8 mouse cellular contexts compared by ENCODE assay signal in genomic region chr19:5424092-5424781, GRCm38 (mm10). TPM values are rescaled to one million over a fixed set of nuclear protein-coding genes. Genes with fewer than 3 reads are reported as not detected.
A peak's percentile ranks its signal among the peaks of the same experiment; 100 is the strongest.
DNase-seq lines count a peak whose midpoint lies in the region; ATAC-seq and TF ChIP-seq lines count a peak whose summit lies in the region.

No protein-coding gene starts in this region.

- H3K4me1 ChIP-seq in embryonic facial prominence, embryonic 13.5 days: peaks cover 37% of the 10 kb centered on the region
- H3K4me1 ChIP-seq in heart, embryonic 10.5 days: peaks cover 30% of the 10 kb centered on the region
- peaks cover 16% of the 10 kb centered on the region; the same call in 1 of the 2 replicates for H3K4me1 ChIP-seq in lung, embryonic 14.5 days (ENCODE audit: insufficient read depth)
- H3K4me1 ChIP-seq in olfactory bulb, adult 2 months (ENCODE audit: control insufficient read depth, insufficient read depth, low read length): peaks cover 36% of the 10 kb centered on the region

- DNase-seq in adrenal gland, adult 18-20 months (ENCODE audit: low spot score in 2 of 2): peak; percentile 74 to 80
- DNase-seq in heart, embryonic 10.5 days (ENCODE audit: low spot score): peak; percentile 92
- DNase-seq in kidney, adult 9 months: peak; percentile 74
- DNase-seq in lung, embryonic 14.5 days: peak; percentile 75
- peak; percentile 77 for DNase-seq in thymus, postnatal 0 days (ENCODE audit: low spot score)

- peak overlapping the region; percentile 79 for H3K4me2 ChIP-seq in embryonic facial prominence, embryonic 13.5 days
- H3K4me2 ChIP-seq in lung, embryonic 14.5 days: peak overlapping the region; percentile 77

- peak; percentile 60 for ATAC-seq in embryonic facial prominence, embryonic 13.5 days (ENCODE audit: insufficient number of reproducible peaks, insufficient read depth, low FRiP score, low TSS enrichment, low read depth)
- peak; percentile 55 for ATAC-seq in lung, embryonic 14.5 days (ENCODE audit: insufficient read depth)

- peak overlapping the region; percentile 94 for H3ac ChIP-seq in C2C12 (ENCODE audit: control insufficient read depth, insufficient read length, low read depth)

- peak overlapping the region; percentile 76 for H3K4me3 ChIP-seq in C2C12 (ENCODE audit: insufficient read depth, poor library complexity, severe bottlenecking)
- peak overlapping the region; percentile 72 for H3K4me3 ChIP-seq in embryonic facial prominence, embryonic 13.5 days
- H3K4me3 ChIP-seq in heart, embryonic 10.5 days: peak overlapping the region; percentile 84
- H3K4me3 ChIP-seq in lung, embryonic 14.5 days (ENCODE audit: low read depth, low read length): peak overlapping the region; percentile 91
- H3K4me3 ChIP-seq in olfactory bulb, adult 2 months (ENCODE audit: insufficient read depth, low read depth, low read length): peak overlapping the region; percentile 90

- peaks cover 36% of the 10 kb centered on the region for H3K79me3 ChIP-seq in C2C12 (ENCODE audit: low read depth)

- peak overlapping the region; percentile 90 for H3K27ac ChIP-seq in embryonic facial prominence, embryonic 13.5 days
- peak overlapping the region; percentile 95 for H3K27ac ChIP-seq in heart, embryonic 10.5 days
- H3K27ac ChIP-seq in lung, embryonic 14.5 days (ENCODE audit: low read depth): peak overlapping the region; percentile 90
- H3K27ac ChIP-seq in olfactory bulb, adult 2 months (ENCODE audit: insufficient read depth, low read depth, low read length): 0 out of 2 replicates have a peak overlapping the region, but pooled peaks have one; percentile 27

- WGBS in embryonic facial prominence, embryonic 13.5 days: under 1% methylated on average over 47 of the region's 48 CpGs
- WGBS in heart, embryonic 10.5 days: under 1% methylated on average over 37 of the region's 48 CpGs
- 1% methylated on average over 44 of the region's 48 CpGs for WGBS in lung, embryonic 14.5 days
- 2% methylated on average over 43 of the region's 48 CpGs for WGBS in olfactory bulb, adult 2 months

- H3K9me3 ChIP-seq in embryonic facial prominence, embryonic 13.5 days: no peaks in the 10 kb centered on the region
- no peaks in the 10 kb centered on the region for H3K9me3 ChIP-seq in heart, embryonic 10.5 days
- H3K9me3 ChIP-seq in lung, embryonic 14.5 days (ENCODE audit: low read depth, low read length): no peaks in the 10 kb centered on the region

- peak overlapping the region; percentile 85 for H3K9ac ChIP-seq in embryonic facial prominence, embryonic 13.5 days
- peak overlapping the region; percentile 77 for H3K9ac ChIP-seq in lung, embryonic 14.5 days

- peaks cover 47% of the 10 kb centered on the region for H3K36me3 ChIP-seq in C2C12 (ENCODE audit: control insufficient read depth, insufficient read depth)
- H3K36me3 ChIP-seq in embryonic facial prominence, embryonic 13.5 days: peaks cover 58% of the 10 kb centered on the region
- peaks cover 49% of the 10 kb centered on the region for H3K36me3 ChIP-seq in heart, embryonic 10.5 days
- peaks cover 56% of the 10 kb centered on the region for H3K36me3 ChIP-seq in lung, embryonic 14.5 days (ENCODE audit: insufficient read depth)

- TF ChIP-seq POLR2A in olfactory bulb, adult 2 months (IDR thresholded peaks at IDR 0.05; ENCODE audit: insufficient read depth, low read depth, low read length): 0 out of 2 replicates have a peak, but pooled peaks have one; percentile 9

- peaks cover 68% of the 10 kb centered on the region for H3K79me2 ChIP-seq in C2C12 (ENCODE audit: control insufficient read depth, insufficient read depth)

- H3K27me3 ChIP-seq in C2C12 (ENCODE audit: control insufficient read depth, insufficient read depth, insufficient read length): no peaks in the 10 kb centered on the region
- no peaks in the 10 kb centered on the region for H3K27me3 ChIP-seq in embryonic facial prominence, embryonic 13.5 days
- no peaks in the 10 kb centered on the region for H3K27me3 ChIP-seq in heart, embryonic 10.5 days (ENCODE audit: insufficient read depth, poor library complexity, severe bottlenecking)
- no peaks in the 10 kb centered on the region for H3K27me3 ChIP-seq in lung, embryonic 14.5 days (ENCODE audit: insufficient read depth, low read length)

- TF ChIP-seq CTCF in C2C12 (IDR thresholded peaks at IDR 0.05; ENCODE audit: control insufficient read depth, insufficient read depth, insufficient read length): no peak
- peak; percentile 37 for TF ChIP-seq CTCF in lung, embryonic 14.5 days (IDR thresholded peaks at IDR 0.05; ENCODE audit: low read depth)
- TF ChIP-seq CTCF in olfactory bulb, adult 2 months (IDR thresholded peaks at IDR 0.05; ENCODE audit: insufficient read depth, low read depth, low read length): no peak

TF ChIP-seq in C2C12, 6 proteins besides CTCF, POLR2A, EP300 and RAD21:
- TF ChIP-seq USF1 (IDR thresholded peaks at IDR 0.05; ENCODE audit: low read depth) (no peak), MYOG (IDR thresholded peaks at IDR 0.05; ENCODE audit: control insufficient read depth, extremely low read depth, insufficient read length) (no peak), CEBPB (IDR thresholded peaks at IDR 0.05; ENCODE audit: low read depth) (no peak), MAX (IDR thresholded peaks at IDR 0.05) (no peak), FOSL1 (IDR thresholded peaks at IDR 0.05; ENCODE audit: insufficient read depth, low read length, poor library complexity, severe bottlenecking) (no peak), MYOD1 (IDR thresholded peaks at IDR 0.05; ENCODE audit: control insufficient read depth, insufficient read length, low read depth) (no peak)

RNA-seq across cellular contexts. Expression of gene Drap1, which starts 0.5 kb away (rescaled TPM):
- 428 TPM for polyA plus RNA-seq in C2C12 (2012; fragmentation: generic; extraction: Trizol)
- total RNA-seq in adrenal gland, adult 18-20 months (2021): 100 to 1,000 TPM; 266 to 283 TPM
- 278 and 306 TPM in 2 replicates for polyA plus RNA-seq in embryonic facial prominence, embryonic 13.5 days (2015; fragmentation: Nextera tagmentation; extraction: Ambion mirVana)
- polyA plus RNA-seq in heart, embryonic 10.5 days (2016; fragmentation: Nextera tagmentation; extraction: Ambion mirVana): 173 and 209 TPM in 2 replicates
- polyA plus RNA-seq in lung, embryonic 14.5 days (2014; fragmentation: Nextera tagmentation; extraction: Ambion mirVana): 204 and 217 TPM in 2 replicates
- polyA plus RNA-seq in olfactory bulb, adult 2 months (2012; ENCODE audit: insufficient read depth, insufficient read length, low replicate concordance, missing spikeins): not detected in 2 replicates
- polyA plus RNA-seq in thymus, postnatal 0 days (2015; fragmentation: Nextera tagmentation; extraction: Ambion mirVana): 217 and 222 TPM in 2 replicates

RNA-seq across cellular contexts. Expression of gene AI837181, which starts 0.7 kb away (rescaled TPM):
- polyA plus RNA-seq in C2C12 (2012; fragmentation: generic; extraction: Trizol): 90.3 TPM
- 10 to 100 TPM; 46.5 to 47.2 TPM for total RNA-seq in adrenal gland, adult 18-20 months (2021)
- 67.3 and 67.7 TPM in 2 replicates for polyA plus RNA-seq in embryonic facial prominence, embryonic 13.5 days (2015; fragmentation: Nextera tagmentation; extraction: Ambion mirVana)
- polyA plus RNA-seq in heart, embryonic 10.5 days (2016; fragmentation: Nextera tagmentation; extraction: Ambion mirVana): 39.3 and 49.1 TPM in 2 replicates
- 40.8 and 42.7 TPM in 2 replicates for polyA plus RNA-seq in lung, embryonic 14.5 days (2014; fragmentation: Nextera tagmentation; extraction: Ambion mirVana)
- polyA plus RNA-seq in olfactory bulb, adult 2 months (2012; ENCODE audit: insufficient read depth, insufficient read length, low replicate concordance, missing spikeins): not detected in 2 replicates
- polyA plus RNA-seq in thymus, postnatal 0 days (2015; fragmentation: Nextera tagmentation; extraction: Ambion mirVana): 51.5 and 54.4 TPM in 2 replicates

RNA-seq across cellular contexts. Expression of gene Tsga10ip, which starts 21.9 kb away (rescaled TPM):
- polyA plus RNA-seq in C2C12 (2012; fragmentation: generic; extraction: Trizol): 0.02 TPM
- under 1 TPM in 1 of 2 experiments, not detected in 1; 0.96 TPM for total RNA-seq in adrenal gland, adult 18-20 months (2021)
- polyA plus RNA-seq in embryonic facial prominence, embryonic 13.5 days (2015; fragmentation: Nextera tagmentation; extraction: Ambion mirVana): not detected in 2 replicates
- polyA plus RNA-seq in heart, embryonic 10.5 days (2016; fragmentation: Nextera tagmentation; extraction: Ambion mirVana): 1.2 and 1.8 TPM in 2 replicates
- 0.64 TPM in 1 of 2 replicates, not detected in the other for polyA plus RNA-seq in lung, embryonic 14.5 days (2014; fragmentation: Nextera tagmentation; extraction: Ambion mirVana)
- polyA plus RNA-seq in olfactory bulb, adult 2 months (2012; ENCODE audit: insufficient read depth, insufficient read length, low replicate concordance, missing spikeins): not detected in 2 replicates
- 1.9 TPM in 2 replicates for polyA plus RNA-seq in thymus, postnatal 0 days (2015; fragmentation: Nextera tagmentation; extraction: Ambion mirVana)

RNA-seq across cellular contexts. Expression of gene Fosl1, which starts 23.1 kb away (rescaled TPM):
- polyA plus RNA-seq in C2C12 (2012; fragmentation: generic; extraction: Trizol): 146 TPM
- total RNA-seq in adrenal gland, adult 18-20 months (2021): 1 to 10 TPM; 1.1 to 4.9 TPM
- not detected in 2 replicates for polyA plus RNA-seq in embryonic facial prominence, embryonic 13.5 days (2015; fragmentation: Nextera tagmentation; extraction: Ambion mirVana)
- polyA plus RNA-seq in heart, embryonic 10.5 days (2016; fragmentation: Nextera tagmentation; extraction: Ambion mirVana): 0.34 and 0.49 TPM in 2 replicates
- polyA plus RNA-seq in lung, embryonic 14.5 days (2014; fragmentation: Nextera tagmentation; extraction: Ambion mirVana): not detected in 2 replicates
- polyA plus RNA-seq in olfactory bulb, adult 2 months (2012; ENCODE audit: insufficient read depth, insufficient read length, low replicate concordance, missing spikeins): not detected in 2 replicates
- polyA plus RNA-seq in thymus, postnatal 0 days (2015; fragmentation: Nextera tagmentation; extraction: Ambion mirVana): 0.47 TPM in 1 of 2 replicates, not detected in the other

RNA-seq across cellular contexts. Expression of gene Ccdc85b, which starts 33.5 kb away (rescaled TPM):
- 30.5 TPM for polyA plus RNA-seq in C2C12 (2012; fragmentation: generic; extraction: Trizol)
- 1 to 10 TPM; 6.4 TPM for total RNA-seq in adrenal gland, adult 18-20 months (2021)
- polyA plus RNA-seq in embryonic facial prominence, embryonic 13.5 days (2015; fragmentation: Nextera tagmentation; extraction: Ambion mirVana): 6.8 TPM in 2 replicates
- polyA plus RNA-seq in heart, embryonic 10.5 days (2016; fragmentation: Nextera tagmentation; extraction: Ambion mirVana): 8.3 and 11.6 TPM in 2 replicates
- polyA plus RNA-seq in lung, embryonic 14.5 days (2014; fragmentation: Nextera tagmentation; extraction: Ambion mirVana): 9.0 and 10.0 TPM in 2 replicates
- not detected in 2 replicates for polyA plus RNA-seq in olfactory bulb, adult 2 months (2012; ENCODE audit: insufficient read depth, insufficient read length, low replicate concordance, missing spikeins)
- 7.3 and 8.2 TPM in 2 replicates for polyA plus RNA-seq in thymus, postnatal 0 days (2015; fragmentation: Nextera tagmentation; extraction: Ambion mirVana)

Comparison
In these comparisons a context has a peak if more than half of its experiments do, and no peak if none do; other contexts are left out.
1. Peak in every context shown above with its lines: DNase-seq, ATAC-seq, H3K4me3 ChIP-seq and H3K27ac ChIP-seq.
2. H3K27ac ChIP-seq: peak in every context shown above with its lines; median percentile 95 in heart, embryonic 10.5 days; 90 in embryonic facial prominence, embryonic 13.5 days; 90 in lung, embryonic 14.5 days; 27 in olfactory bulb, adult 2 months.
3. RNA of gene AI837181, which starts 0.7 kb away (polyA plus RNA-seq): 90.3 TPM in C2C12 (single experiment), 67.3 to 67.7 TPM in embryonic facial prominence, embryonic 13.5 days, 51.5 to 54.4 TPM in thymus, postnatal 0 days, 39.3 to 49.1 TPM in heart, embryonic 10.5 days and 40.8 to 42.7 TPM in lung, embryonic 14.5 days; not detected in olfactory bulb, adult 2 months; every median in the first group is over 10 times any median in the second.